Mouse (Mus musculus) retina, postnatal 1 day (tissue): Measurements from ENCODE around the gene Rps5.
"Not testable (repeated sequence)": the region's sequence is repeated elsewhere in the genome, so short reads cannot be mapped to it uniquely, and the experiment has no call there.

Experiments
- DNase-seq: peaks from one replicate; pipeline ENCODE4 v3.0.0-alpha.2; 2012

The Rps5 gene

GRCm38 (mm10) chr7:12921705-12922465, at the start of gene Rps5:
Rps5 (plus strand) TSS chr7:12922290.
- peak; percentile 100 for DNase-seq

GRCm38 (mm10) chr7:12874301-12874700, 47.8 kb upstream of the Rps5 start:
- peak; percentile 53 for DNase-seq

- DNase-seq = no peak
These were observed 42.1 kb upstream of the Rps5 start for GRCm38 (mm10) chr7:12880036-12880435.

GRCm38 (mm10) chr7:12880497-12880896, 41.6 kb upstream of the Rps5 start:
- DNase-seq = not testable (repeated sequence)

- DNase-seq = peak; percentile 97
These were observed 41.0 kb upstream of the Rps5 start, which contains the start of gene Zfp128 for GRCm38 (mm10) chr7:12880911-12881660. Zfp128 (plus strand) TSS chr7:12881177.

- DNase-seq = no peak
These were observed 35.4 kb upstream of the Rps5 start for GRCm38 (mm10) chr7:12886563-12887266.

GRCm38 (mm10) chr7:12887585-12887984, 34.5 kb upstream of the Rps5 start:
- no peak for DNase-seq

- no peak for DNase-seq
These were observed 31.2 kb upstream of the Rps5 start for GRCm38 (mm10) chr7:12890928-12891327.

GRCm38 (mm10) chr7:12891334-12891733, 30.8 kb upstream of the Rps5 start:
- no peak for DNase-seq

GRCm38 (mm10) chr7:12897655-12898410, 24.3 kb upstream of the Rps5 start, which contains the start of gene Zscan22:
Zscan22 (plus strand) TSS chr7:12897815.
- DNase-seq = peak; percentile 97

- DNase-seq = no peak
These were observed 20.6 kb upstream of the Rps5 start for GRCm38 (mm10) chr7:12901517-12901916.

- DNase-seq = no peak
These were observed 18.5 kb upstream of the Rps5 start for GRCm38 (mm10) chr7:12903623-12904022.

- DNase-seq = no peak
These were observed 16.9 kb upstream of the Rps5 start for GRCm38 (mm10) chr7:12905146-12905545.

GRCm38 (mm10) chr7:12909498-12909962, 12.6 kb upstream of the Rps5 start:
- DNase-seq = peak; percentile 86

- peak; percentile 85 for DNase-seq
These were observed 11.9 kb upstream of the Rps5 start for GRCm38 (mm10) chr7:12910181-12910668.

- DNase-seq = peak; percentile 46
These were observed 8.5 kb upstream of the Rps5 start for GRCm38 (mm10) chr7:12913556-12913955.

- not testable (repeated sequence) for DNase-seq
These were observed 1.6 kb upstream of the Rps5 start for GRCm38 (mm10) chr7:12920495-12920894.

- DNase-seq = no peak
These were observed 779 bp upstream of the Rps5 start for GRCm38 (mm10) chr7:12921318-12921704.

GRCm38 (mm10) chr7:12922729-12923128, 639 bp downstream of the Rps5 start:
- no peak for DNase-seq

- DNase-seq = no peak
These were observed 4.2 kb downstream of the Rps5 start for GRCm38 (mm10) chr7:12926316-12926715.

- DNase-seq = no peak
These were observed 5.1 kb downstream of the Rps5 start, which contains the start of gene Rnf225 for GRCm38 (mm10) chr7:12927191-12927680. Rnf225 (plus strand) TSS chr7:12927416.
